Mouse (Mus musculus) bone marrow macrophage, adult 2 months (primary cell): ENCODE measurements around the gene Fgd4.

ENCODE experiments used
- CTCF ChIP-seq: IDR thresholded peaks from 2 replicates; pipeline ENCODE4 v1.5.1; 2012; ENCODE audit warnings: low read depth, mild to moderate bottlenecking, low read length, moderate library complexity
- POLR2A ChIP-seq: IDR thresholded peaks from 2 replicates; pipeline ENCODE4 v1.6.1; 2012; ENCODE audit warnings: mild to moderate bottlenecking, low read depth, low read length, borderline replicate concordance

- TF ChIP-seq CTCF (no peak), POLR2A (no peak)
Observed at GRCm38 (mm10) chr16:16527267-16527666, 73.1 kb downstream of the Fgd4 start.
